ENCODE assay signal across 10 mouse cellular contexts in the genomic region with DNA sequence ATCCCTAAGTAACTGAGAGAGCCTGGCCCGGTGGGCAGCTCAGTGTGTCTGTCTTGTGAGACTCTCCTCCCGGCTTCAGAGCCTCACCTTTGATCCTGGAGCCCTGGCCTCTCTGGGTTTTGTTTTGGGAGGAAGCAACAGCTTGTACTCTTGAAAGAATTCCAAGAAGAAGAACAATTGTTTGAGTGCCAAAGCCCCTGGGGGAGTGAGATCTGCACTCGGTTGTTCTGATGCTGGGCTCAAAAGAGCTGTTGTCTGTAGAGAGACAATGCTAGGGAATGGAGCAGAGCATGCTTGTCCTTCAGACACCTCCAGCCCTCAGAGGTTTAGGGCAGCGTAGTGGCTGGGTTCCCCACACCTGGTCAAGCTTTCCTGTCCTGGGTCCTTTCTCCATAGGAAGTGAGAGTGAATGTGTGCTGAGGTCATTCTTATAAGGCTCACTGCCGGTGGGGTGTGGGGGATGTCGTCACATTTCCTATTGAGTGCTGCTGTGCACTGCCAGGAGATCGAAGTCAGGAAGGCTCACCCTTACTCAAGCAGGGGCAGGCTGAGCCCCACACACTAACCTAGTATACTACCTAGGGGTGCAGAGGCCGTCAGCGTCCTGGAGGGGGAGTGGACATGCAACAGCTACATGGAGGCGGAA. TPM values are rescaled to one million over a fixed set of nuclear protein-coding genes. Genes with fewer than 3 reads are reported as not detected.
DNase-seq lines count a peak whose midpoint lies in the region; ATAC-seq and TF ChIP-seq lines count a peak whose summit lies in the region.
"Had no signal": no experiment of that assay in that cellular context is flagged by ENCODE, and none has a peak within 500 bp of the region (broad histone marks: within the 10 kb centered on the region; RNA-seq: fewer than 3 reads in every experiment).

No protein-coding gene starts in this region.

- H3K4me3 ChIP-seq in left cerebral cortex, adult 2 months: no peak overlapping the region
- H3K4me3 ChIP-seq in limb, embryonic 13.5 days: no peak overlapping the region
- H3K4me3 ChIP-seq: neural tube, embryonic 12.5 days; stomach, embryonic 15.5 days had no signal

- peak overlapping the region; percentile 42 for H3K27ac ChIP-seq in left cerebral cortex, adult 2 months
- no peak overlapping the region for H3K27ac ChIP-seq in limb, embryonic 13.5 days
- H3K27ac ChIP-seq: neural tube, embryonic 12.5 days; stomach, embryonic 15.5 days had no signal

- peak overlapping the region; percentile 26; the same call in 1 of the 2 replicates for H3K9ac ChIP-seq in limb, embryonic 13.5 days
- H3K9ac ChIP-seq: neural tube, embryonic 12.5 days; stomach, embryonic 15.5 days had no signal

- no peak for ATAC-seq in limb, embryonic 13.5 days (ENCODE audit: low FRiP score, low read depth)
- ATAC-seq in frontal cortex, adult (ENCODE audit: low TSS enrichment): no peak

- H3K4me1 ChIP-seq in limb, embryonic 13.5 days: 0 out of 2 replicates have a peak, but pooled peaks cover 6% of the 10 kb centered on the region

- 73% methylated on average over 10 of the region's 10 CpGs for WGBS in limb, embryonic 13.5 days

- peak; percentile 54 for DNase-seq in cerebellum, adult 11 months
- no peak for DNase-seq in cerebellum, adult 8-10 months
- no peak for DNase-seq in left cerebral cortex, adult 2 months (ENCODE audit: extremely low spot score in 1 of 2, low spot score in 2 of 2)
- no peak for DNase-seq in left cerebral cortex, adult 11 months (ENCODE audit: low spot score)
- DNase-seq in cerebellum, postnatal 10 days: peak; percentile 56 to 61
- DNase-seq in ovary, postnatal 10 days (ENCODE audit: low spot score): no peak

- TF ChIP-seq CTCF in left cerebral cortex, adult 2 months (IDR thresholded peaks at IDR 0.05): no peak

- H3K36me3 ChIP-seq in limb, embryonic 13.5 days: no peaks in the 10 kb centered on the region; the same call in 1 of the 2 replicates
- H3K36me3 ChIP-seq: neural tube, embryonic 12.5 days; stomach, embryonic 15.5 days had no signal

- intact Hi-C loops in left cerebral cortex, adult 2 months (cut with DNase I): loop anchor here (5.0 kb wide), 1 partner anchor 34 kb away; no protein-coding TSS in a partner anchor

- no peak overlapping the region for H3K4me2 ChIP-seq in limb, embryonic 13.5 days (replicated peaks)
- H3K4me2 ChIP-seq: neural tube, embryonic 12.5 days; stomach, embryonic 15.5 days had no signal

- H3K9me3 ChIP-seq in limb, embryonic 13.5 days: no peaks in the 10 kb centered on the region
- H3K9me3 ChIP-seq: neural tube, embryonic 12.5 days; stomach, embryonic 15.5 days had no signal

- no peaks in the 10 kb centered on the region for H3K27me3 ChIP-seq in limb, embryonic 13.5 days
- H3K27me3 ChIP-seq: neural tube, embryonic 12.5 days; stomach, embryonic 15.5 days had no signal

RNA-seq across cellular contexts. Expression of a gene that starts 16.9 kb away (rescaled TPM):
- 10 to 100 TPM; 56.2 to 56.9 TPM for total RNA-seq in left cerebral cortex, adult 2 months (2021)
- 106 and 107 TPM in 2 replicates for polyA plus RNA-seq in limb, embryonic 13.5 days (2015; fragmentation: Nextera tagmentation; extraction: Ambion mirVana)

RNA-seq across cellular contexts. Expression of a gene that starts 19.3 kb away (rescaled TPM):
- total RNA-seq in left cerebral cortex, adult 2 months (2021): 10 to 100 TPM; 12.6 to 14.4 TPM
- 0.75 and 0.76 TPM in 2 replicates for polyA plus RNA-seq in limb, embryonic 13.5 days (2015; fragmentation: Nextera tagmentation; extraction: Ambion mirVana)

RNA-seq across cellular contexts. Expression of a gene that starts 49.0 kb away (rescaled TPM):
- total RNA-seq in left cerebral cortex, adult 2 months (2021): 1 to 10 TPM; 2.7 to 3.6 TPM
- 61.2 and 64.5 TPM in 2 replicates for polyA plus RNA-seq in limb, embryonic 13.5 days (2015; fragmentation: Nextera tagmentation; extraction: Ambion mirVana)

Comparison
In these comparisons a context has a peak if more than half of its experiments do, and no peak if none do; other contexts are left out.
1. DNase-seq: peak in cerebellum, adult 11 months (single experiment) and cerebellum, postnatal 10 days (2 of 2); none in cerebellum, adult 8-10 months (single experiment), left cerebral cortex, adult 2 months (0 of 2), left cerebral cortex, adult 11 months (single experiment) and ovary, postnatal 10 days (single experiment).